Mouse (Mus musculus): ENCODE results near the gene Dmap1. TPM values are rescaled to one million over a fixed set of nuclear protein-coding genes. Genes with fewer than 3 reads are reported as not detected.

The Dmap1 gene
- total RNA-seq (2014; fragmentation: Nextera tagmentation) (27.6 and 29.9 TPM in 2 replicates), total RNA-seq (2017) (28.8 and 33.7 TPM in 2 replicates), polyA plus RNA-seq (2012) (30.0 and 42.5 TPM in 2 replicates)

- ATAC-seq (ENCODE audit: extremely low read depth, insufficient number of reproducible peaks, low FRiP score, poor library complexity, severe bottlenecking) (peak; percentile 58), DNase-seq (ENCODE audit: low spot score) (peak; percentile 46)
- Histone ChIP-seq H3K27me3 (ENCODE audit: insufficient read depth, low read length) (peaks cover 8% of the 10 kb centered on the region), H3K36me3 (replicated peaks) (peaks cover 42% of the 10 kb centered on the region), H3K9me3 (replicated peaks) (no peaks in the 10 kb centered on the region), H3K4me3 (ENCODE audit: low read depth, low read length) (peak within 1 kb of the TSS; percentile 92), H3K4me1 (ENCODE audit: insufficient read depth, low read depth, low read length) (peaks cover 20% of the 10 kb centered on the region)
- TF ChIP-seq POLR2AphosphoS5 (IDR thresholded peaks at IDR 0.05; ENCODE audit: insufficient replicate concordance, low read depth, low read length) = no peak
- no peak for TF ChIP-seq GATA2 (IDR thresholded peaks at IDR 0.05; ENCODE audit: borderline replicate concordance, low read depth, low read length)
- TF ChIP-seq GATA1 (IDR thresholded peaks at IDR 0.05; ENCODE audit: borderline replicate concordance, low read length) = no peak
- no peak for TF ChIP-seq TAL1 (conservative IDR thresholded peaks at IDR 0.05; ENCODE audit: low read depth, low read length)
- no peak for TF ChIP-seq CTCF (IDR thresholded peaks at IDR 0.05; ENCODE audit: low read depth, low read length)
These were observed at the start of gene Dmap1 for GRCm38 (mm10) chr4:117681931-117682461. TSS of gene Dmap1 (minus strand) at chr4:117682273.

- Histone ChIP-seq H3K27me3 (ENCODE audit: insufficient read depth, low read length) (peaks cover 14% of the 10 kb centered on the region), H3K4me3 (ENCODE audit: low read depth, low read length) (no peak within 1 kb of the TSS), H3K9me3 (replicated peaks) (no peaks in the 10 kb centered on the region), H3K4me1 (ENCODE audit: insufficient read depth, low read depth, low read length) (no peaks in the 10 kb centered on the region), H3K36me3 (replicated peaks) (no peaks in the 10 kb centered on the region)
- DNase-seq (ENCODE audit: low spot score) = no peak
- TF ChIP-seq TAL1 (conservative IDR thresholded peaks at IDR 0.05; ENCODE audit: low read depth, low read length) (no peak), GATA1 (IDR thresholded peaks at IDR 0.05; ENCODE audit: borderline replicate concordance, low read length) (no peak), GATA2 (IDR thresholded peaks at IDR 0.05; ENCODE audit: borderline replicate concordance, low read depth, low read length) (no peak), POLR2AphosphoS5 (IDR thresholded peaks at IDR 0.05; ENCODE audit: insufficient replicate concordance, low read depth, low read length) (no peak), CTCF (IDR thresholded peaks at IDR 0.05; ENCODE audit: low read depth, low read length) (no peak)
- ATAC-seq (ENCODE audit: extremely low read depth, insufficient number of reproducible peaks, low FRiP score, poor library complexity, severe bottlenecking) = no peak
These were observed 42.0 kb upstream of the Dmap1 start, which contains the start of gene Gm12845 for GRCm38 (mm10) chr4:117724112-117724511. TSS of gene Gm12845 (plus strand) at chr4:117724412.

- no peak for TF ChIP-seq GATA2 (IDR thresholded peaks at IDR 0.05; ENCODE audit: borderline replicate concordance, low read depth, low read length)
- no peak for TF ChIP-seq CTCF (IDR thresholded peaks at IDR 0.05; ENCODE audit: low read depth, low read length)
- no peak for TF ChIP-seq POLR2AphosphoS5 (IDR thresholded peaks at IDR 0.05; ENCODE audit: insufficient replicate concordance, low read depth, low read length)
- no peak for TF ChIP-seq TAL1 (conservative IDR thresholded peaks at IDR 0.05; ENCODE audit: low read depth, low read length)
- no peak overlapping the region for H3K4me3 ChIP-seq (ENCODE audit: low read depth, low read length)
- no peaks in the 10 kb centered on the region for H3K9me3 ChIP-seq (replicated peaks)
- DNase-seq (ENCODE audit: low spot score) (no peak), ATAC-seq (ENCODE audit: extremely low read depth, insufficient number of reproducible peaks, low FRiP score, poor library complexity, severe bottlenecking) (no peak)
- no peaks in the 10 kb centered on the region for H3K36me3 ChIP-seq (replicated peaks)
- H3K27me3 ChIP-seq (ENCODE audit: insufficient read depth, low read length) = peaks cover 4% of the 10 kb centered on the region; the same call in 1 of the 2 replicates
- no peaks in the 10 kb centered on the region for H3K4me1 ChIP-seq (ENCODE audit: insufficient read depth, low read depth, low read length)
These were observed 31.4 kb upstream of the Dmap1 start for GRCm38 (mm10) chr4:117713303-117714098.

GRCm38 (mm10) chr4:117712314-117712713, 30.2 kb upstream of the Dmap1 start:
- H3K9me3 ChIP-seq (replicated peaks) = no peaks in the 10 kb centered on the region
- H3K4me1 ChIP-seq (ENCODE audit: insufficient read depth, low read depth, low read length) = no peaks in the 10 kb centered on the region
- H3K4me3 ChIP-seq (ENCODE audit: low read depth, low read length) = no peak overlapping the region
- ATAC-seq (ENCODE audit: extremely low read depth, insufficient number of reproducible peaks, low FRiP score, poor library complexity, severe bottlenecking) = no peak
- TF ChIP-seq TAL1 (conservative IDR thresholded peaks at IDR 0.05; ENCODE audit: low read depth, low read length) (no peak), GATA1 (IDR thresholded peaks at IDR 0.05; ENCODE audit: borderline replicate concordance, low read length) (no peak), POLR2AphosphoS5 (IDR thresholded peaks at IDR 0.05; ENCODE audit: insufficient replicate concordance, low read depth, low read length) (no peak), GATA2 (IDR thresholded peaks at IDR 0.05; ENCODE audit: borderline replicate concordance, low read depth, low read length) (no peak), CTCF (IDR thresholded peaks at IDR 0.05; ENCODE audit: low read depth, low read length) (no peak)
- peaks cover 4% of the 10 kb centered on the region; the same call in 1 of the 2 replicates for H3K27me3 ChIP-seq (ENCODE audit: insufficient read depth, low read length)
- H3K36me3 ChIP-seq (replicated peaks) = no peaks in the 10 kb centered on the region
- DNase-seq (ENCODE audit: low spot score) = no peak

- no peaks in the 10 kb centered on the region for H3K9me3 ChIP-seq (replicated peaks)
These were observed 26.9 kb upstream of the Dmap1 start for GRCm38 (mm10) chr4:117708780-117709550.

More at GRCm38 (mm10) chr4:117708780-117709550, 26.9 kb upstream of the Dmap1 start:
- H3K4me1 ChIP-seq (ENCODE audit: insufficient read depth, low read depth, low read length) = no peaks in the 10 kb centered on the region
- TF ChIP-seq GATA1 (IDR thresholded peaks at IDR 0.05; ENCODE audit: borderline replicate concordance, low read length) (no peak), POLR2AphosphoS5 (IDR thresholded peaks at IDR 0.05; ENCODE audit: insufficient replicate concordance, low read depth, low read length) (no peak), TAL1 (conservative IDR thresholded peaks at IDR 0.05; ENCODE audit: low read depth, low read length) (no peak), CTCF (IDR thresholded peaks at IDR 0.05; ENCODE audit: low read depth, low read length) (no peak), GATA2 (IDR thresholded peaks at IDR 0.05; ENCODE audit: borderline replicate concordance, low read depth, low read length) (no peak)
- no peaks in the 10 kb centered on the region for H3K36me3 ChIP-seq (replicated peaks)
- ATAC-seq (ENCODE audit: extremely low read depth, insufficient number of reproducible peaks, low FRiP score, poor library complexity, severe bottlenecking) = no peak
- H3K27me3 ChIP-seq (ENCODE audit: insufficient read depth, low read length) = peaks cover 5% of the 10 kb centered on the region; the same call in 1 of the 2 replicates
- DNase-seq (ENCODE audit: low spot score) = no peak
- no peak overlapping the region for H3K4me3 ChIP-seq (ENCODE audit: low read depth, low read length)

Measured in G1E (cell line).